Mouse (Mus musculus) retina, adult 2 months (tissue): Measurements from ENCODE around the gene Vps53.

ENCODE experiments used
- DNase-seq: peaks from one replicate; pipeline ENCODE4 v3.0.0-alpha.2; 2012; ENCODE audit warnings: low read depth, low spot score

Gene Vps53

DNA sequence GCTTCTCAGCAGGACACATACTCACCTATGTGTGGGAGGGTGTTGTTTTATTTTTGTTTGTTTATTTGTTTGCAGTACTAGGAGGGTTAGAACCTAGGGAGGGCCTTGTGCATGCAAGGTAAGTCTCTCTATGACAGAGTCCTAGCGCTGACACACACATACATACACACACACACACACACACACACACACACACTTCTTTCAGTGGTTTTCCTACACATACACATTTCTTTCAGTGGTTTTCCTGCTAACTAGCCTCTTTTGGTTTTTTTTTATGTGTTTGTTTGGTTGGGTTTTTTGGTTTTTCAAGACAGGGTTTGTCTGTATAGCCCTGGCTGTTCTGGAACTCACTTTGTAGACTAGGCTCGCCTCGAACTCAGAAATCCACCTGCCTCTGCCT is 69.0 kb downstream of the Vps53 start:
- no peak for DNase-seq

DNA sequence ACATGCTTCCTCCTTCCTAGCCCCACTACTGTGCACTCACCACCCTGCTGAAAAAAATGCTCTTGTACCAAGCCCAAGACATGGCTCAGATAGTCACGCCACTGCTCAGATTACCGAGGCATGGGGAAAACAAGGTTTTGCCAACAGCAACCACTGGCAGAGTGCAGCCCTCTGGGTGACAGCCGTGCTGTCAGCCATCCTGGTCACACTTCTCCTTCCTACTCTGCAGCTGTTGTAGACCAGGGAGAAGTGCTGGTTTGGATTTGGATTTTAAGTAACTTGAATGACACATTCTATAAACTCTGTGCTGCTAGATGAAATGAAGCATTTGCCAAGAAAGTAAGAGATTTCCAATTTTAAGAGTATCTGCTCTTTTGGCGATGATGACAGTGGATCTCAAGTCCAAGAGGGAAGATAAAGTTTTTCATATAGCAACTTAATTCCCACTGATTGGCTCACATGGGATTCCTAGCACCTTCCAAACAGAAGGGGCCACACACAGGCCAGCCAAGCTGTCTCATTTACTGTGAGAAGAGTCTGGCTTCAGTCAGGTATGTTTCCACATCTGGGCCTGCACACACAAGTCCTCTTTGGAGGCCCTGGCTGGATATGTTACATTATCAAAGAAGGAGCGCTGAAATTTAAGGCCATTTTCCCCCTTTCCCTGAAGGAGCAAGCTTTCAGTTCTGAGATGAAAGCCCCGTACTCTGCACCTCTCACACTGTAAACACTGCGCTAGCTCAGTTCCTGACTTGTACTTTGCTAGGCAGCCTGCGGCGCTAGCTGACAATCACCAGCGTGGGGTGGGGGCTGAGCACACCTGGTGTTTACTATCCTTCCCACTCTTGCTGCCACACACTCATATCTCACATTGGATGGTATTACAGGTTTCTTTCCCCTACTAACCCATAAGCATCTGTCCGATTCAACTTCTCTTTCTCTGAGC is 72.6 kb downstream of the Vps53 start:
- no peak for DNase-seq

DNA sequence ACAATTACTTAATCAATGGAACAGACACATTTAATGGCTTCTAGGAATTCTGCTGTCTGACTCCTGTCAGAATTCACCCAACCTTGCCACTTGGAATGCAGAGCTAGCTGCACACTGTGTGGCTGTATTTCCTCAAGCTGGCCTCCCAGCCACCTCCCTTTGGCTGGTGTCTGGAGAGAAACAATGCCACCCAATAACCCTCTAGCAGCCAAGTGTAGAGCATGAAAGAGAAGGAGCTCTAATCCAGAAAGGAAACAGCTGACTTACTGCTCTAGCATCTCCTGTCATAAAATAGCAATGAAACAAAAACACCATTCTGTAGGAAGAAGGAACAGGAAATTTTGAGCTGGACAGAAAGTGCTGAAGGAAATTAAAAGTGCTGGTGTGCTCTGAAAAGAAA is 78.3 kb downstream of the Vps53 start:
- no peak for DNase-seq

DNA sequence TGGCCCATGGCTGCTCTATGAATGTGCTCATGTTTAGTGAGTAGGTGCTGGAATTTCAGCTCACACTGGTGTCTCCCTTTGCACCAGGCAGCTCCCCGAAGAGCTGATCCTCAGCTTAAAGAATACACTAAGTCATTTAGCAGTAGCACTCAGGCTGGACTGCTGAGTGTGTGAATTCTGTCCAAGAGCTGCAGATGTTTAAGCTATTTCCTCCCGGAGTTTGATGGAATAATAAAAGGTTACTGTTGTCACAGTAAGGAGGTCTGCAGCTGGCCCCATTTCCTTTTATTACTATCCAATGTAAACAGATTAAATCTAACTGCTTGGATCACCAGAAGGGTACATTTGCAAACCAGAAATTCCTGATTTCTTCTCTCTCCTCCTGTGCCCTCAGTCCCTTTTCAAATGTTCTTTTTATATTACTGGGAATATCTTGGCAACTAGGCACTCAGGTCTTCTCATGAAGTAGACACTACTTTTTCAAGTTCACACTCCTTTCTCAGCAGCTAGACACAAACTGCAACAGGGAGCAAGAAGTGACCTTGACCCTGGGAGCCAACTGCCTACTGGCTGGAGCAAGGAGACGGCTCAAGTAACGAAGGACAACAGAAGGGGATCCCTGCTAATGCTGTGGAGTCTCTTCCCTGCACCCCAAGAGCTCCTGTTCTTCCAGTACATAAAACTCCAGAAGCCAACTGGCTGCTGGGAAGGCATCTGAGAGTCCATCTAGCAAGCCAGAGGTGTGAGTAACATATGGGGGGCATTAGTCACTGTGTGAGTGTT is 80.1 kb downstream of the Vps53 start:
- DNase-seq, result no peak

DNA sequence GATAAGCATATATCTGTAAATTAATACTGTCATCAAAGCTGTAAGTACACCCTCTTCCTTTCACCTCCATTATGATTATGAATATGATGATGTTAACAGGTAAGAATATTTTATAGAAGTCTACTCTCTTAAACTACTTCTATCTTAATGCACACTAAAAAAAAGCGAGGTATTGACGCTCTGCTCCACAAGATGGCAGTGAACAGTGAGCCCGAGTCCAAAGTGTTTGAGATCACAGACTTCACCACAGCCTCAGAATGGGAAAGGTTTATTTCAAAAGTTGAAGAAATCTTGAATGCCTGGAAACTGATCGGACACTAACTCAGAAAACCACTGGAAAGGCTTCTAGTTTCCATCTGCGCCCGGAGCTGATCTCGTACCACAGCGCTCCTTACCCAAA is 85.8 kb downstream of the Vps53 start:
- DNase-seq, result no peak

DNA sequence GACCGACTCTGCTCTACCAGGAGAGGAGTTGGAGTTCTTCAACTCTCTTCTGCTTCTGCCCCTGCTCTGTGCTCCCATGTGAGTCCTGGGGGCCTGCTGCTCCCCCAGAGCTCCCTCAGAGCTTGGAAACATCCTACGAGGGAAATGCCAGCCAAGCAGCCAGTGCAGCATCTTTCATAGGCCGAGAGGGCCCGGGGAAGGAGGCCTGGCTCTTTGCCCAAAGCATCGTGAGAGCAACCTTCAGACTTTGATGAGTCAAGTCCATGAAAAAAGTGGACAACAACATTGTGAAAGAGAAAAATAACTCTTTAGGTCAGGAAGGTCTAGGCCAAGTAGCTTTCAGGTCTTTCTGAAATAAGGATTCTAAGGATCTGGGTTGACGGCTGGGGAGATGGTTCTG is 89.7 kb downstream of the Vps53 start:
- no peak for DNase-seq

DNA sequence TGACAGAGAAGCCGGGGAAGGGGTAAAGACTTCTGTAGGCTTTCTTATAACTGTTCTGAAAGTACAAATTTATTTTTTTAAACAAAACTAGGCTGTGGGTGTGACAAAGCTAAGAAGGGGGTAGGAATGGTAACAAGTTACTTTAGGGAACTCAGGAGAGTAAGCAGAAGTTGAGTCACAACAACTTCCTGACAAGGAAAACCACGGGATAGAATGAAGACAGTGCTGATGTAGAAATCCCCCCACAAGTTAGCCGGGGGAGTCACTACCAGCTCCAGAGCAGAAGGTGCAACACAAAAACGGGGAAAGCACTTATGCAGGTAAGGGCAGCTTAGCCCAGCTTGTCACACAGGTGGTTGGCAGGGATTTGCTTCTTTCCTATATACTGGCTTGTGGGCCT is 90.9 kb downstream of the Vps53 start:
- DNase-seq, result no peak

DNA sequence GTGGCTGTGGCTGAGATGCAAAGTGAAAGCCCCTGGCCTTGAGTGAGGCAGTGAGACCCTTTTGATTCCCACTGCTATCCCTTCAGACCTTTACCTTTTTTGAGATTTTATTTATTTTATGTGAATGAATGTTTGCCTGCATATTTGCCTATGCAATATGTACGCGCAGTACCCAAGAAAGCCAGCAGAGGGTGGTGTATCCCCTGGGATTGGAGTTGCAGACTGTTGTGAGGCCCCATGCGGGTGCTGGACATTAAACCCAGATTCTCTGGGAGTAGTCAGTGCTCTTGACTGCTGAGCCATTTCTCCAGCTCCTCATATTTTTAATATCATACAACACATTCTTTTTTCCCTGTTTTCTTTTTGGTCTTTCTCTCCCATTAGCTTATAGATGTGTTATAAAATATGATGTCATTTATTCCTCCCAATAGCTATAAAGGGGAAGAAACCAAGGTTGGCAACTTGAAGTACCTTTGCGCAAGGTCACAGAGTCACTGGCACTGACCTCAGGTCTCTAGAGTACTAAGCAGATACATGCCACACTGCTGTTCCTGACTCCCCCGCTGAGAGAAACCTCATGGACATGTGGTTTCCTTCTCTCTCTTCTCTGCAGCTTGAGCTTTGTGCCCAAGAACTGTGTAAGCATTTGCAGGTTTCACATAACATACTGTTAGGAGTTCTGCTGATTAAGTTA is 93.4 kb downstream of the Vps53 start:
- DNase-seq, result no peak

DNA sequence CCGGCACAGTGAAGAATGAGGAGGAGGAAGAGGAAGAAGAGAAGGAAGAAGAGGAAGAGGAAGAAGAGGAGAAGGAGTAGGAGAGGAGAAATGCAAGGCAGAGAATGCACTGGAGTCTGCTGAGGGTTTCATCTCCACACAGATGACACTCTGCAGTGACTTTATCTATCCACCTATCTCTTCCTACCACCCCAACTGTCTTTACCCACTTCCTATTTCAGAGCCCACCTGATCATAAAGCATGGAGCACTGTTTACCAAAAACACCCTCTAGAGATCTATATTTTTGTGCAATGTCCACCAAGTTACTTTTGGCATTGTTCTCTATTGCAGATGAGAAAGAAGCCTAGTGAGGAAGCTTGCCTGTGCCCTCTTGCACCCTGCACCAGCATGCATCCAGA is 94.5 kb downstream of the Vps53 start:
- no peak for DNase-seq

DNA sequence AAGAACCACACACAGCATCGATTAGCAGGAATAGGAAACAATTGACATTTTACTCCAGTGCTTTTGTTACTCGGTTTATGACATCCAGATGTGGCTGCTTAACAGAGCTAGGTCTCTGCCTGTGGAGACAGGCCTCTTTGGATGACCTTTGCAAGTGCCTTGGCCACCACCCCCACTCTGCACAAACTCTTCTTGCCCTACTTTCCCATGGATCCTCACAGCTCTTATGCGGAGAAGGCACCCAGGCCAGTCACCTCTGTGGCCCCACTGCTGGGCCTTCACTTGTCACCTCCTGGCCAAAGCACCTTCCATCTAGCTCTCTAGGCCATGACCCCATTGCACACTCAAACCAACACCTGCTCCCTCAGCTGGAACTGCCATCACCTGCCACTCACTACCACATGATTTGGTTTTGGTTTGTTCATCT is 95.5 kb downstream of the Vps53 start:
- DNase-seq, result no peak

DNA sequence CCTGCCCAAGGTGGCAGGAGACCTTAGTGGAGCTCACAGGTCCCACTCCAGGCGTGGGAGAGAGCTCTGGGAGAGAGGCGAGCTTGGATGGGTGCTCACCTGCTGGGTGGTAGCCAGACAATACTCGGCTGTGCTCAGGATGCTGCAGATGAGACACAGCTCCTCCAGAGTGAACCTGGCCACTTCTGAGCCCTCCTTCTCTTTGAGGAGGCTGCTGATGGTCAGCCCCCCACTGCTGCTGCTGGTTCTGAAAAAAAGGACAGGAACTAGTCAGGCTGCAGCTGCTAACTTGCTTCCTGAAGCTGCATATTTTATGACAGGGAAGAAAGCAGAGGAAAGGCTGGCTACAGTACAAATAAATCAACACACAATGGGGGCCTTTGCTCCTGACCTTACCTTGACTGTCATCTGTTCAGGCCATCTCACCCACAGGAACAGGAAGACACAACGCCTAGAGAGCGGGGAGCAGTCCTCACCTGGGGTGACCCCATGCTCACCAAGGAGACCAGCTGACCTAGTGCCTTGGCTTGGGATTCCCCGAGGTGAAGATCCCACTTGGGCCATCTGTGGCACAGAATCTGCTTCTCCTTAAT is 98.3 kb downstream of the Vps53 start:
- no peak for DNase-seq

DNA sequence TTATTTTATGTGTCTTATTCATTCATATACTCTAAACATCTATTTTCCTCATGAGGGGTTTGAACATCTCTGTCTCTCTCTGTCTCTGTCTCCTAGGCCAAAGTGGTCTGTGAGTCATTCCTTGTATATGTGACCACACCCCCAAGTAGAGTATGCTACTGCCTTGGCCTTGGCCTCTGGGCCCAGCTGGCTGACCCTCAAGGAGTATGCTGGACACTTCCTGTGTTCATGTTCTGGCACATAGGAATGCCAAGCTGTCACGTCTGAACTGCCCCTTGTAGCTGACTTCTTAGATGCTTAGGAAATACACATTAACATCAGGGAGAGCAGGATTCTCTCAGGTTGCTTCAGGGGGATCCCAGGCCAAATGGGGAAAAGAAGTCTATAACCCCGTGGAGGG is 99.2 kb downstream of the Vps53 start:
- DNase-seq, result no peak

DNA sequence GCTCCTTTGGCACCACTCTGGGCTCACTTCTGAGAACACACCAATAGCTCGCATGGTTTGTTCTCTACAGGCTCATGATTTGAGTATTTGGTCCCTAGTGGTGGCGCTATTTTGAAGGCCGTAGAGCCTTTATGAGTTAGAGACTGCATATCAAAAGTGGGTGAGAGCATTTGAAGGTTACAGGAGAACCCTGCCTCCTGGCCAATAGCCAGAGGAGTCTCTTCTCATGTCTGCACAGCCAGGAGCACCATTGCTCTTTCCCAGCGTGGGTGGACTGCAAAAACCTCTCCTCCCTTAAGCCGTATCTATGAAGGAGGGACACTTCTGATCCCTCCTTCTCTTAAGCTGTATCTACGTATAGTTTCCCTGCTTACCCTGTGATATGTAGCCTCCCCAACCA is 102.1 kb downstream of the Vps53 start:
- no peak for DNase-seq

DNA sequence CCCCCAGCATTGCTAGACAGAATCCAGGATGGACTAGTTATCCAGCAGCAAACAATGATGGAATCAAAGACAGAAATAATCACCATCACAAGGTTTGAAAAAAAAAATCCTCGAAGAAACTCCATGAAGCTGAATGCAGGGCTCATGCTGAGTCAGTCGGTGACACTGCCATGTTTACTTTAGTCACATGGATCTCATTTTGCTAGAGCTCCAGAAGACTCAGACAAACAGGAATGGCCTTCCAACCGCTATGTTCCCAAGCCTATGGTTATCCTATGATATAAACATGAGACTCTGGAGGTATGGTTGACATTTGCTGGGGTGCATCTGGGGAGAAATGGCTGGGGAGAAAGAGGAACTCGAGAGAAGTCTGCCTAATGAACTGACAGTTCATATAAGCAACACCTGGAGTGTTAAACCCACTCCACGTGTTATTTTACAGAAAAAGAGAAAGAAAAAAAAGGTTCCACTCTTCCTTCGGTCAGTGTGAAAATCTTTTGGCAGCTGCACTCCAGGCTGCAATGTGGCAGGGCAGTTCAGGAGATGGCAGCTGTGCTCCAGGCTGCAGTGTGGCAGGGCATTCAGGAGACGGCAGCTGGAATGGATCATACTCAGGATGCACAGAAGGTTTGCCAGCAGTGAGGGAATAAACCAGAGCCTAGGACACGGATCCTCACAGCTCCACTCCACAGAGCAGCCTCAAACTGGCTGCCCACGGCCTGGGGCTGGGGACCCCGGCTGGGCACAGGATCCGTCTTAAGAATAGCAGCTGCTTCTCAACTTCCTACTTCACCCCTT is 105.0 kb downstream of the Vps53 start:
- DNase-seq, result no peak

DNA sequence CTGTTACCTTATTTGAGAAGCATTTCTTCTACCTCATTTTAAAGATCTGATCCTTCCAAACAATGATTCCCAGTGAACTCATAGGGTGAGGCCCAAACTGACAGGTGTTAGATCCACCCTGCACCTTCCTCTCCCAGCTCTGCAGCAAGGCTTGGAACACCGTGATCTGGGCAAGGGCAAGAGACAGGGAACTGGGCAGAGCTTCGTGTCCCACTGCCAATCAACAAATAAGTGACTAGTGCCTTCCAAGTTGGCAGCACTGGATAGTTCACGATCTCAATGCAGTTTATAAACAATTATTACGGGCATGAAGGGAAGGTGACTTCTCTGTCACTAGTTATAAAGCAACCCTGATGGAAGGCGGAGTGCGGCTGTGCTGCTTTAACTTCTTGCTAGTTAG is 109.6 kb downstream of the Vps53 start:
- no peak for DNase-seq

DNA sequence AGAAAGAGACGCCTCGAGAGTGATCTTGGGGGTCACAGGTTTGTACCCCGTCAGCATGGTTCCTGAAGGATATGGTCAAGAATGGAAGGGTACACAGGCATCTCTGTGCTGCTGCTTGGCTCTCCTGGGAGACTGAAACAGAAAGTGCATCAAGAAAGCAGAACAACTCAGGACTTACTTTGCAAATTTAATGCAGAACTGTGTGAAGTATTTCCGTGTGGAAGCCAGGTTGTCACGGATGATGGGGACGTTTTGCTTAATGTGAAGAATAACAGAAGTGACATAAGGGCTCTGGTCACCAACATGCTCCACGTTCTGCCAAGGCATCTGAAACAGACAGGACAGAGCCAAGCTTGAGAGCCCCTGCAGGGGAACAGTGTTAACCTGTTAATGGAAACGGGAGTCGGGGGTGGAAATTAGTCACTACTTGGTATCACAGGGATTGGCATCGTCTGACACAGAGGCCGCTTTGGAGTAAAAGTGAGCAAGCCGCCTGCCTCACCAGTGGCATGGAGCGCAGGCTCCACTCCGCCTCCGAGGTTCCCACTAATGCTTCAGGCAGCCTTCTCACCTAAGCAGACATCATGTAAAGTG is 112.8 kb downstream of the Vps53 start:
- no peak for DNase-seq

DNA sequence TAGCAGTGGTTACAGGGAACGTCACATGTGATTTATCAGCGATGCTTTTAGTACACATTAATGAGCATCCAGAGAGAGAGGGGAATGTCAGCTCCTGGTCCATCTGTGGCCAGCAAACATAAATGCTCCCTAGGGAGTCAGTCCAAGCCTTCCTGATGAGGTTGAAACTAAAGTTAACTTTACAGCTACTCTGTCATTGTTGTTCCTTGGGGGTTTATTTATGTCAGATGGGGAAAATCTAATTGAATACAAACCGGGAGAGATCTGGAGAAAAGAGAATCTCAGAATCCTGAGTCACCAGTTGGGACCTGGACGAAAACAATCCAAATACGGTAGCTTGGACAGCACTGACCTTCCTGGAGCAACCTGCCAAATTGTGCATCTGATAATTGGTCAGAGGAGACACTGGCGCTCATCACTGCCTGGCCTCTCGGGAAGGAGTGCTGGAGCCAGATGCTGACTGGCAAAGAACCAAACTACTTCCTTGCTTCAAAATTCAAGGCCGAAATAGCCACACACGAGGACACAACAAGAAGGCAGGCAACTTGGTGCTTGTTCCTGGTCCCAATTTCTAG is 113.8 kb downstream of the Vps53 start:
- DNase-seq, result no peak

DNA sequence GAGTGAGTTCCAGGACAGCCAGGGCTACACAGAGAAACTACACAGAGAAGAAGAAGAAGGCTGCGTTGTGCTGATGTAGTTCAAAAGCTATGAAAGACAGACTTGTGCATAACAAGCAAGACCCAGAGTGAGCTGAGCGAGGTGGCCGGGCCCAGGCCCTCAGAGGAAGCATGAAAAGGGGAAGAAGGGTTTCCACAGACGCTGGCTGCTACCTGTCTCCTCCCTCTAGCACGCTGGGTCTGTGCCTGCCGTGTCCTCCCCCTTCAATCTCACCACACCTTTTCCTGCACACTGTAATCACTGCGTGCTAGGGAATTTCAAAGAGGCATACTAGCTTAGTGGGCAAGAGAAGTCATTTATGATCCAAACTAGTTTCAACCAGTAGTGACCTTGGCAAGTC is 115.0 kb downstream of the Vps53 start:
- no peak for DNase-seq

DNA sequence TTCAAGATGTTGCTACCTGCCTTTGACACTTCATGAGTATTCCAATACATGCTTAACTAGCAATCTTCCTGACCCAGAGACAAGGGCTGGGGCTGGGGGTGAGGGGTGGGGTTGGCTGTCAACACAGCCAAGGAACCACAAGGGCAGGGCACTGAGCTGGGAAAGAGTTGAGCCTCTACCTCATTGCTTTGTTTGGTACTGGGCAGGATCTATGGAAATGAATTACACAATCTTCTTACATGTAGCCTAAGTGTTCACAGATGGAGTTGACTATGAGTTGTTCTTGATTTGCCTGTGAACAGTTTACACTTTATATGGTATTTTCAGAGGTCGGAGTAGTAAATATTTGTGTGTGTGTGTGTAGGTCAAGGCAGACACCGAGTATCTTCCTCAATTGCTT is 118.5 kb downstream of the Vps53 start:
- DNase-seq, result no peak

DNA sequence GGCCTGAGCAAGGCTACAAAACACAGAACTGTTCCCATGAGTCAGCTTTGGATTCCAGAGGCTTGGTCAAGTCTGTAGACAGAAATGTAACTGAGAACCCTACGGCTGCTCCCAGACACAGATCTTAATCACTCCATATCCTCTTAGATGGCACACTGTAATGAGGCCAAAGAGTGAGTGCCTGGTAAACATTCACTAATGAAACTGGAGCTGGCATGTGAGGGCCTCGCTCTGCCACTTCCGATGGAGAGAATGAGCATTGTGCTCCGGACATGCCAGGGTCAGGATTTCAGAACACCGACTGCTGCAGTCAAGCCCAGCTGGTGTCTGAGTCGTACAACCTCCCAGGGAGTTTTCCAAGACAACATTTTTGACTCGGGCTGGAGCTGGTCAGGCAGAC is 119.5 kb downstream of the Vps53 start:
- DNase-seq, result no peak
